Mouse (Mus musculus) midbrain, postnatal 0 days (tissue): ENCODE data around the gene AW011738. TPM values are rescaled to one million over a fixed set of nuclear protein-coding genes. Genes with fewer than 3 reads are reported as not detected.

Experiments
- ATAC-seq: fragments of 200-750 bp; cut with Nextera tagmentation; 2 replicates; pipeline ENCODE4 v1.8.0; 2017; ENCODE audit warnings: moderate number of reproducible peaks, mild to moderate bottlenecking, moderate TSS enrichment, moderate library complexity; ENCODE audit not compliant: low FRiP score
- DNase-seq: peaks from one replicate; pipeline ENCODE4 v3.0.0-alpha.2; 2015; ENCODE audit warnings: low spot score
- H3K27ac ChIP-seq: fragments of 300-500 bp; sonication (generic); 2 replicates; pipeline ENCODE4 v1.5.1; 2014; ENCODE audit warnings: low read depth, mild to moderate bottlenecking, low read length, mixed read lengths
- H3K27me3 ChIP-seq: fragments of 300-500 bp; sonication (generic); 2 replicates; pipeline ENCODE4 v1.6.1; 2014; ENCODE audit warnings: low read length, control low read depth, mixed read lengths; ENCODE audit not compliant: insufficient read depth
- H3K36me3 ChIP-seq: fragments of 300-500 bp; sonication (generic); 2 replicates; pipeline ENCODE4 v1.6.1; 2014; ENCODE audit warnings: low read length, control low read depth, mixed read lengths; ENCODE audit not compliant: insufficient read depth
- H3K4me1 ChIP-seq: fragments of 300-500 bp; sonication (generic); 2 replicates; pipeline ENCODE4 v1.6.1; 2014; ENCODE audit warnings: mild to moderate bottlenecking, control low read depth, antibody characterized with exemption, low read length, mixed read lengths; ENCODE audit not compliant: insufficient read depth
- H3K4me2 ChIP-seq: fragments of 300-500 bp; sonication (generic); 2 replicates; pipeline ENCODE4 v1.6.1; 2014; ENCODE audit warnings: low read depth, mild to moderate bottlenecking, low read length, mixed read lengths; ENCODE audit not compliant: poor library complexity, severe bottlenecking
- H3K4me3 ChIP-seq: fragments of 300-500 bp; sonication (generic); 2 replicates; pipeline ENCODE4 v1.5.1; 2014; ENCODE audit warnings: low read depth, mild to moderate bottlenecking, low read length, moderate library complexity
- H3K9ac ChIP-seq: fragments of 300-500 bp; sonication (generic); replicated peaks from 2 replicates; pipeline ENCODE4 v1.6.1; 2014; ENCODE audit warnings: mild to moderate bottlenecking, low read length, moderate library complexity, mixed read lengths; ENCODE audit not compliant: poor library complexity, severe bottlenecking
- H3K9me3 ChIP-seq: fragments of 300-500 bp; sonication (generic); 2 replicates; pipeline ENCODE4 v1.6.1; 2016; ENCODE audit warnings: low read length, control low read depth
- CTCF ChIP-seq: IDR thresholded peaks from 2 replicates; pipeline ENCODE4 v1.5.1; 2016; ENCODE audit warnings: antibody characterized with exemption, mild to moderate bottlenecking
- WGBS: fragments of 180-500 bp; shearing (Covaris S2); extraction: QIAGEN DNeasy Blood & Tissue Kit; methylation state at CpG from one replicate; pipeline ENCODE4 v1.1.7; 2014; 5-methylcytosine and 5-hydroxymethylcytosine counted together
- polyA plus RNA-seq: library from polyadenylated mRNA; unstranded; fragments of >200 nt; fragmentation: Nextera tagmentation; extraction: Ambion mirVana; gene quantifications from 2 replicates; pipeline ENCODE4 v1.2.1, GENCODE M21; 2015
- total RNA-seq: library from RNA; depleted of rRNA; stranded (reverse); fragments of >200 nt; gene quantifications from 2 replicates; pipeline ENCODE4 v1.2.3, GENCODE M21; 2014

The AW011738 gene
- total and polyA plus RNA-seq, 2 experiments from 2014 or later = 3.7 to 7.5 TPM

GRCm38 (mm10) chr4:156177630-156178029, 25.5 kb upstream of the AW011738 start:
- H3K9me3 ChIP-seq = no peaks in the 10 kb centered on the region
- H3K9ac ChIP-seq = no peak overlapping the region
- no peaks in the 10 kb centered on the region for H3K27me3 ChIP-seq
- H3K27ac ChIP-seq = no peak overlapping the region
- no peak for DNase-seq
- no peak overlapping the region for H3K4me3 ChIP-seq
- 97% methylated on average over 9 of the region's 9 CpGs for WGBS
- peaks cover 14% of the 10 kb centered on the region for H3K4me1 ChIP-seq
- H3K36me3 ChIP-seq = peaks cover 78% of the 10 kb centered on the region
- TF ChIP-seq CTCF = no peak
- no peak overlapping the region for H3K4me2 ChIP-seq
- no peak for ATAC-seq

- H3K36me3 ChIP-seq = peaks cover 17% of the 10 kb centered on the region
- 0 out of 2 replicates have a peak overlapping the region, but pooled peaks have one; percentile 24 for H3K9ac ChIP-seq
- H3K27ac ChIP-seq = no peak overlapping the region
- ATAC-seq = no peak
- peak overlapping the region; percentile 54 for H3K4me3 ChIP-seq
- TF ChIP-seq CTCF = no peak
- H3K27me3 ChIP-seq = no peaks in the 10 kb centered on the region
- peaks cover 46% of the 10 kb centered on the region for H3K4me1 ChIP-seq
- 85% methylated on average over 5 of the region's 5 CpGs for WGBS
- DNase-seq = no peak
- H3K9me3 ChIP-seq = no peaks in the 10 kb centered on the region
- H3K4me2 ChIP-seq = peak overlapping the region; percentile 85
Observed at GRCm38 (mm10) chr4:156183747-156184146, 19.4 kb upstream of the AW011738 start.

GRCm38 (mm10) chr4:156184291-156184954, 18.7 kb upstream of the AW011738 start:
- Histone ChIP-seq H3K4me1 (peaks cover 50% of the 10 kb centered on the region), H3K4me3 (peak overlapping the region; percentile 54), H3K4me2 (peak overlapping the region; percentile 85), H3K27me3 (no peaks in the 10 kb centered on the region), H3K9ac (peak overlapping the region; percentile 75), H3K9me3 (no peaks in the 10 kb centered on the region), H3K36me3 (peaks cover 11% of the 10 kb centered on the region; the same call in 1 of the 2 replicates), H3K27ac (peak overlapping the region; percentile 91)
- whole genome bisulfite sequencing = 59% methylated on average over 7 of the region's 7 CpGs
- TF ChIP-seq CTCF = no peak
- ATAC-seq (no peak), DNase-seq (peak; percentile 6)

- H3K9ac ChIP-seq = peak overlapping the region; percentile 75
- H3K4me1 ChIP-seq = peaks cover 50% of the 10 kb centered on the region
- ATAC-seq = peak; percentile 17; the same call in 1 of the 2 replicates
- no peak for TF ChIP-seq CTCF
- no peaks in the 10 kb centered on the region for H3K9me3 ChIP-seq
- H3K27me3 ChIP-seq = no peaks in the 10 kb centered on the region
- peak; percentile 8 for DNase-seq
- peak overlapping the region; percentile 85 for H3K4me2 ChIP-seq
- 17% methylated on average over 13 of the region's 13 CpGs for WGBS
- peaks cover 8% of the 10 kb centered on the region for H3K36me3 ChIP-seq
- H3K27ac ChIP-seq = peak overlapping the region; percentile 91
- peak overlapping the region; percentile 54 for H3K4me3 ChIP-seq
Observed at GRCm38 (mm10) chr4:156185456-156185949, 17.6 kb upstream of the AW011738 start.

- DNase-seq = peak; percentile 72
Observed at GRCm38 (mm10) chr4:156185950-156186850, 16.9 kb upstream of the AW011738 start.

More at GRCm38 (mm10) chr4:156185950-156186850, 16.9 kb upstream of the AW011738 start:
- H3K4me1 ChIP-seq = peaks cover 47% of the 10 kb centered on the region
- peak overlapping the region; percentile 85 for H3K4me2 ChIP-seq
- no peaks in the 10 kb centered on the region for H3K27me3 ChIP-seq
- peak overlapping the region; percentile 54 for H3K4me3 ChIP-seq
- no peaks in the 10 kb centered on the region for H3K9me3 ChIP-seq
- WGBS = 3% methylated on average over 30 of the region's 31 CpGs
- TF ChIP-seq CTCF = peak; percentile 44
- H3K27ac ChIP-seq = peak overlapping the region; percentile 91
- H3K36me3 ChIP-seq = peaks cover 10% of the 10 kb centered on the region
- peak; percentile 48 for ATAC-seq
- H3K9ac ChIP-seq = peak overlapping the region; percentile 75
